Mouse (Mus musculus) heart, adult 2 months (tissue): ENCODE measurements around the gene Tmem266.

ENCODE experiments used
- CTCF ChIP-seq: fragments of 200-600 bp; IDR thresholded peaks from 2 replicates; pipeline ENCODE4 v1.8.1; 2022; ENCODE audit warnings: antibody characterized with exemption, mild to moderate bottlenecking, moderate library complexity
- EP300 ChIP-seq: fragments of 200-500 bp; IDR thresholded peaks from 2 replicates; pipeline ENCODE4 v1.6.1; 2011; ENCODE audit warnings: low read depth, low read length, control low read depth; ENCODE audit not compliant: insufficient read depth
- POLR2A ChIP-seq: fragments of 200-500 bp; IDR thresholded peaks from 2 replicates; pipeline ENCODE4 v1.6.1; 2011; ENCODE audit warnings: mild to moderate bottlenecking, low read depth, low read length, control low read depth; ENCODE audit not compliant: insufficient read depth

GRCm38 (mm10) chr9:55377603-55378250 is 51.0 kb downstream of the Tmem266 start:
- TF ChIP-seq POLR2A (no peak), CTCF (no peak), EP300 (no peak)
